Mouse (Mus musculus) CH12.LX (cell line): ENCODE results near the gene Zfp612. TPM values are rescaled to one million over a fixed set of nuclear protein-coding genes. Genes with fewer than 3 reads are reported as not detected.

Experiments
- DNase-seq: peaks from one replicate; pipeline ENCODE4 v3.0.0-alpha.2; 2013; ENCODE audit errors: extremely low read depth
- H3K27ac ChIP-seq: 2 replicates; pipeline ENCODE4 v1.5.1; 2012; ENCODE audit warnings: low read depth, mild to moderate bottlenecking, control low read depth, moderate library complexity; ENCODE audit not compliant: insufficient read depth
- H3K27me3 ChIP-seq: replicated peaks from 2 replicates; pipeline ENCODE3; 2012; ENCODE audit warnings: inconsistent platforms
- H3K36me3 ChIP-seq, 2 experiments: replicated peaks in 1 of 2; 2 replicates each; pipeline versions ENCODE3 to v1.6.1; 2012; ENCODE audit warnings: inconsistent platforms in 1 of 2, low read length in 1 of 2, mild to moderate bottlenecking in 1 of 2, mixed read lengths in 1 of 2, moderate library complexity in 1 of 2; ENCODE audit not compliant: control insufficient read depth in 1 of 2, insufficient read depth in 1 of 2
- H3K4me1 ChIP-seq, 2 experiments: 2 replicates each; pipeline ENCODE4 v1.6.1; 2012; ENCODE audit warnings: inconsistent platforms in 1 of 2, moderate library complexity in 1 of 2; ENCODE audit not compliant: insufficient read depth in 2 of 2, control insufficient read depth in 1 of 2
- H3K4me2 ChIP-seq: 2 replicates; pipeline ENCODE4 v1.6.1; 2012; ENCODE audit warnings: low read depth, mild to moderate bottlenecking, control low read depth; ENCODE audit not compliant: poor library complexity, insufficient read depth, severe bottlenecking
- H3K4me3 ChIP-seq, 3 experiments: fragments of 150-350 bp in 1 of 3; sonication (generic) in 1 of 3; replicated peaks in 1 of 3; 2 replicates each; pipeline versions ENCODE3 to v1.5.1; 2011 to 2012; ENCODE audit warnings: low read depth in 2 of 3, low read length in 2 of 3, mild to moderate bottlenecking in 2 of 3, moderate library complexity in 2 of 3, control low read depth in 1 of 3, improper control_type of control experiment in 1 of 3, inconsistent platforms in 1 of 3, mixed read lengths in 1 of 3; ENCODE audit not compliant: poor library complexity in 1 of 3
- H3K79me2 ChIP-seq: replicated peaks from 2 replicates; pipeline ENCODE4 v1.6.1; 2012; ENCODE audit warnings: mild to moderate bottlenecking, moderate library complexity; ENCODE audit not compliant: control insufficient read depth, poor library complexity, insufficient read depth, severe bottlenecking; ENCODE audit errors: extremely low read depth
- H3K9ac ChIP-seq: 2 replicates; pipeline ENCODE4 v1.6.1; 2012; ENCODE audit warnings: low read depth, mild to moderate bottlenecking, control low read depth, moderate library complexity; ENCODE audit not compliant: insufficient read depth
- H3K9me3 ChIP-seq: replicated peaks from 2 replicates; pipeline ENCODE3; 2012; ENCODE audit warnings: low read length, inconsistent platforms, mixed read lengths
- CHD1 ChIP-seq: IDR thresholded peaks from 2 replicates; pipeline ENCODE4 v1.6.1; 2012; ENCODE audit warnings: low read depth, low read length, improper control_type of control experiment, inconsistent platforms
- CTCF ChIP-seq, 2 experiments: IDR thresholded peaks in 1 of 2; conservative IDR thresholded peaks in 1 of 2; 2 replicates each; pipeline ENCODE4 v1.5.1; 2011 to 2012; ENCODE audit warnings: low read depth in 2 of 2, low read length in 2 of 2, improper control_type of control experiment in 1 of 2, inconsistent platforms in 1 of 2, mild to moderate bottlenecking in 1 of 2, moderate library complexity in 1 of 2
- E2F4 ChIP-seq: IDR thresholded peaks from 2 replicates; pipeline ENCODE4 v1.6.1; 2011; ENCODE audit warnings: low read depth, low read length, improper control_type of control experiment; ENCODE audit not compliant: insufficient replicate concordance
- HCFC1 ChIP-seq: IDR thresholded peaks from 2 replicates; pipeline ENCODE4 v1.6.1; 2012; ENCODE audit warnings: low read depth, mild to moderate bottlenecking, inconsistent platforms, low read length, improper control_type of control experiment
- IRF4 ChIP-seq: IDR thresholded peaks from 2 replicates; pipeline ENCODE4 v1.6.1; 2014; ENCODE audit warnings: low read depth, mild to moderate bottlenecking, inconsistent platforms, low read length, improper control_type of control experiment
- JUN ChIP-seq: IDR thresholded peaks from 2 replicates; pipeline ENCODE4 v1.6.1; 2011; ENCODE audit warnings: low read depth, mild to moderate bottlenecking, low read length, improper control_type of control experiment, moderate library complexity; ENCODE audit not compliant: insufficient read depth
- JUND ChIP-seq: conservative IDR thresholded peaks from 2 replicates; pipeline ENCODE4 v1.6.1; 2011; ENCODE audit warnings: low read depth, low read length, improper control_type of control experiment
- MAFK ChIP-seq: IDR thresholded peaks from 2 replicates; pipeline ENCODE4 v1.6.1; 2011; ENCODE audit warnings: low read length, improper control_type of control experiment; ENCODE audit not compliant: insufficient replicate concordance
- MAX ChIP-seq: IDR thresholded peaks from 2 replicates; pipeline ENCODE4 v1.6.1; 2011; ENCODE audit warnings: low read length, improper control_type of control experiment
- MAZ ChIP-seq: IDR thresholded peaks from 2 replicates; pipeline ENCODE4 v1.6.1; 2012; ENCODE audit warnings: low read depth, mild to moderate bottlenecking, inconsistent platforms, low read length, improper control_type of control experiment, moderate library complexity
- MEF2A ChIP-seq: IDR thresholded peaks from 2 replicates; pipeline ENCODE4 v1.6.1; 2014; ENCODE audit warnings: low read depth, mild to moderate bottlenecking, inconsistent platforms, low read length, improper control_type of control experiment, borderline replicate concordance
- MXI1 ChIP-seq: IDR thresholded peaks from 2 replicates; pipeline ENCODE4 v1.6.1; 2011; ENCODE audit warnings: mild to moderate bottlenecking, low read depth, low read length, improper control_type of control experiment
- NELFE ChIP-seq: IDR thresholded peaks from 2 replicates; pipeline ENCODE4 v1.6.1; 2011; ENCODE audit warnings: low read depth, low read length, improper control_type of control experiment
- PAX5 ChIP-seq: IDR thresholded peaks from 2 replicates; pipeline ENCODE4 v1.6.1; 2012; ENCODE audit warnings: low read length, inconsistent platforms, mixed read lengths
- POLR2A ChIP-seq: IDR thresholded peaks from 2 replicates; pipeline ENCODE4 v1.6.1; 2011; ENCODE audit warnings: low read depth, mild to moderate bottlenecking, improper control_type of control experiment, low read length
- RAD21 ChIP-seq: IDR thresholded peaks from 2 replicates; pipeline ENCODE4 v1.6.1; 2011; ENCODE audit warnings: low read depth, mild to moderate bottlenecking, low read length, improper control_type of control experiment, moderate library complexity
- RCOR1 ChIP-seq: conservative IDR thresholded peaks from 2 replicates; pipeline ENCODE4 v1.6.1; 2012; ENCODE audit warnings: low read depth, mild to moderate bottlenecking, inconsistent platforms, low read length, improper control_type of control experiment
- SIN3A ChIP-seq: IDR thresholded peaks from 2 replicates; pipeline ENCODE4 v1.6.1; 2012; ENCODE audit warnings: low read length, improper control_type of control experiment, inconsistent platforms
- SMC3 ChIP-seq: IDR thresholded peaks from 2 replicates; pipeline ENCODE4 v1.6.1; 2011; ENCODE audit warnings: low read depth, low read length, improper control_type of control experiment
- TBP ChIP-seq: conservative IDR thresholded peaks from 2 replicates; pipeline ENCODE4 v1.6.1; 2011; ENCODE audit warnings: low read depth, low read length, improper control_type of control experiment
- TCF12 ChIP-seq: IDR thresholded peaks from 2 replicates; pipeline ENCODE4 v1.6.1; 2014; ENCODE audit warnings: low read depth, mild to moderate bottlenecking, inconsistent platforms, low read length, improper control_type of control experiment
- USF1 ChIP-seq: IDR thresholded peaks from 2 replicates; pipeline ENCODE4 v1.6.1; 2014; ENCODE audit warnings: low read depth, mild to moderate bottlenecking, inconsistent platforms, low read length, improper control_type of control experiment
- ZC3H11A ChIP-seq: IDR thresholded peaks from 2 replicates; pipeline ENCODE4 v1.6.1; 2012; ENCODE audit warnings: low read depth, mild to moderate bottlenecking, inconsistent platforms, low read length, improper control_type of control experiment
- ZKSCAN1 ChIP-seq: IDR thresholded peaks from 2 replicates; pipeline ENCODE4 v1.6.1; 2012; ENCODE audit warnings: low read depth, inconsistent platforms, low read length, improper control_type of control experiment, borderline replicate concordance
- ZMIZ1 ChIP-seq: IDR thresholded peaks from 2 replicates; pipeline ENCODE4 v1.6.1; 2012; ENCODE audit warnings: low read depth, mild to moderate bottlenecking, inconsistent platforms, low read length, improper control_type of control experiment
- ZNF384 ChIP-seq: IDR thresholded peaks from 2 replicates; pipeline ENCODE4 v1.6.1; 2012; ENCODE audit warnings: low read depth, low read length, improper control_type of control experiment, inconsistent platforms
- dilution Hi-C: fragments of 300-500 bp; cut with MboI; formaldehyde crosslinking; loops from 2 replicates; pipeline ENCODE4 v1.14.3; 2020; ENCODE audit warnings: low sequenced_read_pairs; ENCODE audit not compliant: extremely low pct_unique_long_range_greater_than_20kb, extremely low pct_ligation_motif_present
- in situ Hi-C: fragments of 300-500 bp; cut with MboI; formaldehyde crosslinking; loops from 3 replicates; pipeline ENCODE4 v1.14.3; 2019; ENCODE audit warnings: low sequenced_read_pairs, low pct_ligation_motif_present, low pct_unique_long_range_greater_than_20kb, mixed read lengths
- polyA plus RNA-seq: library from polyadenylated mRNA; unstranded; fragments of >175 nt; gene quantifications from 2 replicates; pipeline ENCODE4 v1.2.1, GENCODE M21; 2012; ENCODE audit warnings: low read depth; ENCODE audit not compliant: insufficient read length
- total RNA-seq, 2 experiments: library from RNA; depleted of rRNA; stranded (reverse); fragments of 300-350 nt in 1 of 2; fragments of >200 nt in 1 of 2; gene quantifications; 2 replicates each; pipeline ENCODE4 v1.2.3; 2012 to 2014

Zfp612 gene
- total and polyA plus RNA-seq, 3 experiments = 0.08 to 1.3 (median 0.13) TPM

GRCm38 (mm10) chr8:110082416-110083105, 3.0 kb downstream of the Zfp612 start:
- H3K36me3 ChIP-seq = peaks cover 0 to 8% of the 10 kb centered on the region in 2 experiments

GRCm38 (mm10) chr8:110091869-110092268, 12.3 kb downstream of the Zfp612 start:
- in situ Hi-C loops = no loop called here

More at GRCm38 (mm10) chr8:110082416-110083105, 3.0 kb downstream of the Zfp612 start:
- H3K4me2 ChIP-seq = no peak overlapping the region
- in situ Hi-C loops = no loop called here
- H3K9me3 ChIP-seq = peaks cover 5% of the 10 kb centered on the region
- DNase-seq = no peak
- no peaks in the 10 kb centered on the region for H3K4me1 ChIP-seq
- H3K9ac ChIP-seq = no peak overlapping the region
- dilution Hi-C loops = no loop called here
- peaks cover 4% of the 10 kb centered on the region for H3K27me3 ChIP-seq
- TF ChIP-seq SMC3 = no peak
- TF ChIP-seq CHD1 = no peak
- no peak for TF ChIP-seq MAZ
- TF ChIP-seq ZMIZ1 = no peak
- TF ChIP-seq MAFK = no peak
- TF ChIP-seq IRF4 = no peak
- no peak for TF ChIP-seq RAD21
- no peak for TF ChIP-seq JUN
- H3K79me2 ChIP-seq = no peaks in the 10 kb centered on the region
- H3K27ac ChIP-seq = no peak overlapping the region
- H3K4me3 ChIP-seq = no peak overlapping the region

GRCm38 (mm10) chr8:110100907-110101306, 21.4 kb downstream of the Zfp612 start, which contains the start of gene Gm21964:
Gene Gm21964, plus strand, starts transcription at chr8:110101207.
- dilution Hi-C loops = no loop called here
- H3K27me3 ChIP-seq = peaks cover 15% of the 10 kb centered on the region
- H3K4me1 ChIP-seq = no peaks in the 10 kb centered on the region
- TF ChIP-seq JUND (no peak), TBP (no peak), POLR2A (no peak), MXI1 (no peak), TCF12 (no peak), HCFC1 (no peak), MEF2A (no peak), IRF4 (no peak), SIN3A (no peak), CHD1 (no peak), ZNF384 (no peak), JUN (no peak), USF1 (no peak)
- TF ChIP-seq, all 38 proteins: peak for 0
- Histone ChIP-seq H3K27ac (no peak within 1 kb of the TSS), H3K79me2 (no peaks in the 10 kb centered on the region), H3K36me3 (no peaks in the 10 kb centered on the region), H3K9ac (no peak within 1 kb of the TSS), H3K9me3 (no peaks in the 10 kb centered on the region), H3K4me2 (no peak within 1 kb of the TSS), H3K4me3 (no peak within 1 kb of the TSS)
- in situ Hi-C loops = no loop called here
- DNase-seq = no peak

More at GRCm38 (mm10) chr8:110091869-110092268, 12.3 kb downstream of the Zfp612 start:
- dilution Hi-C loops = no loop called here
- H3K79me2 ChIP-seq = no peaks in the 10 kb centered on the region
- no peak overlapping the region for H3K4me2 ChIP-seq
- peaks cover under 1% of the 10 kb centered on the region for H3K9me3 ChIP-seq
- no peak overlapping the region for H3K27ac ChIP-seq
- H3K4me1 ChIP-seq = peaks cover 2 to 4% of the 10 kb centered on the region in 2 experiments; a peak in 1 of 4 replicates
- DNase-seq = no peak
- no peak overlapping the region for H3K9ac ChIP-seq
- peaks cover 7% of the 10 kb centered on the region for H3K27me3 ChIP-seq
- TF ChIP-seq ZC3H11A = no peak
- TF ChIP-seq MEF2A = no peak
- no peak for TF ChIP-seq MAZ
- no peak for TF ChIP-seq RCOR1
- no peak for TF ChIP-seq ZKSCAN1
- TF ChIP-seq CHD1 = no peak
- TF ChIP-seq MAX = no peak
- TF ChIP-seq E2F4 = no peak
- no peak for TF ChIP-seq CTCF (conservative IDR thresholded peaks at IDR 0.05 in 1 of 2, IDR thresholded peaks at IDR 0.05 in 1 of 2; ENCODE audit: low read depth in 2 of 2, low read length in 2 of 2)
- no peak for TF ChIP-seq NELFE
- TF ChIP-seq PAX5 = no peak
- TF ChIP-seq USF1 = no peak
- H3K36me3 ChIP-seq = peaks cover 0 to 15% of the 10 kb centered on the region in 2 experiments
- no peak overlapping the region for H3K4me3 ChIP-seq
